Mouse (Mus musculus): ENCODE data around the gene Casc3. TPM values are rescaled to one million over a fixed set of nuclear protein-coding genes. Genes with fewer than 3 reads are reported as not detected.

Gene Casc3
- polyA plus RNA-seq, 1 experiment from 2014 or later = 54.2 TPM

GRCm38 (mm10) chr11:98846016-98846415, 41.3 kb downstream of the Casc3 start:
- Histone ChIP-seq H3K9me3 (no peaks in the 10 kb centered on the region), H3K9ac (no peak overlapping the region), H3K27ac (replicated peaks) (no peak overlapping the region), H3K4me3 (no peak overlapping the region), H3K4me2 (no peak overlapping the region), H3K36me3 (peaks cover 15% of the 10 kb centered on the region), H3K27me3 (no peaks in the 10 kb centered on the region), H3K4me1 (replicated peaks) (peaks cover 21% of the 10 kb centered on the region)
- ATAC-seq (ENCODE audit: low FRiP score, low read depth) = no peak
- WGBS = 57% methylated on average over 13 of the region's 13 CpGs

DNA sequence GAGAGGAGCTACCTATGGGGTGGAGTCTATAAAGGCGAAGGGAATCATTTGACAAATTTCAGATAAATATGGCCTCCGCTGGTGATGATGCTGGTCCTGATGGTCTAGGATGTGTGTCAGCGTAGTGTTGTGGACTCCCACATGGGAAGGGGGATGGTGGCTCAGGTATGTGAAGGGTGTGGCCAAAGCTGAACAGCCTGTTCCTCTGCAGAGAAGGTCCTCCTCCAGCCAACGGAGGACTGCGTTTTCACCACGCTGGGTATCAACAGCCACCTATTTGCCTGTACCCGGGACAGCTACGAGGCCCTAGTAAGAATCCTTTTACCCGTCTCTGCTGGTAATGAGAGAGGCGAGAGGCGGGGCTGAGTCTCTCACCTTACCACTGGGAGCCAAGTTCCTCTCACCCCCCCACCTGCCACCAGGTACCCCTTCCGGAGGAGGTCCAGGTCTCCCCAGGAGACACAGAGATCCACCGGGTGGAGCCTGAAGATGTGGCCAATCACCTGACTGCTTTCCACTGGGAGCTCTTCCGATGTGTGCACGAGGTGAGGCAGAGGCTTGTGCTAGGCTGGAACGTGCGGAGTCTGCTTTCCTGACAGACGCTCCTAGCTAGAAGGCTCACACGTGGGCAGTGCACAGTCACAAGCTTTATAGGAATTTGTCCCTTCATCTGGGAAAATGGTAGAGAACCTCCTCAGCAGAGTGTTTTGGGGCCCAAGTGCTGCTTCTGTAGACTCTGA, 42.3 kb downstream of the Casc3 start:
- ATAC-seq (ENCODE audit: low FRiP score, low read depth) = no peak
- H3K4me2 ChIP-seq = no peak overlapping the region
- H3K27me3 ChIP-seq = no peaks in the 10 kb centered on the region
- H3K36me3 ChIP-seq = peaks cover 17% of the 10 kb centered on the region
- no peak overlapping the region for H3K27ac ChIP-seq (replicated peaks)
- H3K4me3 ChIP-seq = no peak overlapping the region
- no peaks in the 10 kb centered on the region for H3K9me3 ChIP-seq
- H3K9ac ChIP-seq = no peak overlapping the region
- 73% methylated on average over 19 of the region's 19 CpGs for WGBS
- H3K4me1 ChIP-seq (replicated peaks) = peaks cover 24% of the 10 kb centered on the region

GRCm38 (mm10) chr11:98849196-98849894, 44.6 kb downstream of the Casc3 start:
- Histone ChIP-seq H3K4me3 (no peak overlapping the region), H3K9ac (no peak overlapping the region), H3K4me1 (replicated peaks) (peaks cover 24% of the 10 kb centered on the region), H3K27me3 (no peaks in the 10 kb centered on the region), H3K27ac (replicated peaks) (0 out of 2 replicates have a peak overlapping the region, but pooled peaks have one; percentile 28), H3K9me3 (no peaks in the 10 kb centered on the region), H3K4me2 (peak overlapping the region; percentile 52), H3K36me3 (peaks cover 17% of the 10 kb centered on the region)
- WGBS = 5% methylated on average over 19 of the region's 19 CpGs
- peak; percentile 24; the same call in 1 of the 2 replicates for ATAC-seq (ENCODE audit: low FRiP score, low read depth)

DNA sequence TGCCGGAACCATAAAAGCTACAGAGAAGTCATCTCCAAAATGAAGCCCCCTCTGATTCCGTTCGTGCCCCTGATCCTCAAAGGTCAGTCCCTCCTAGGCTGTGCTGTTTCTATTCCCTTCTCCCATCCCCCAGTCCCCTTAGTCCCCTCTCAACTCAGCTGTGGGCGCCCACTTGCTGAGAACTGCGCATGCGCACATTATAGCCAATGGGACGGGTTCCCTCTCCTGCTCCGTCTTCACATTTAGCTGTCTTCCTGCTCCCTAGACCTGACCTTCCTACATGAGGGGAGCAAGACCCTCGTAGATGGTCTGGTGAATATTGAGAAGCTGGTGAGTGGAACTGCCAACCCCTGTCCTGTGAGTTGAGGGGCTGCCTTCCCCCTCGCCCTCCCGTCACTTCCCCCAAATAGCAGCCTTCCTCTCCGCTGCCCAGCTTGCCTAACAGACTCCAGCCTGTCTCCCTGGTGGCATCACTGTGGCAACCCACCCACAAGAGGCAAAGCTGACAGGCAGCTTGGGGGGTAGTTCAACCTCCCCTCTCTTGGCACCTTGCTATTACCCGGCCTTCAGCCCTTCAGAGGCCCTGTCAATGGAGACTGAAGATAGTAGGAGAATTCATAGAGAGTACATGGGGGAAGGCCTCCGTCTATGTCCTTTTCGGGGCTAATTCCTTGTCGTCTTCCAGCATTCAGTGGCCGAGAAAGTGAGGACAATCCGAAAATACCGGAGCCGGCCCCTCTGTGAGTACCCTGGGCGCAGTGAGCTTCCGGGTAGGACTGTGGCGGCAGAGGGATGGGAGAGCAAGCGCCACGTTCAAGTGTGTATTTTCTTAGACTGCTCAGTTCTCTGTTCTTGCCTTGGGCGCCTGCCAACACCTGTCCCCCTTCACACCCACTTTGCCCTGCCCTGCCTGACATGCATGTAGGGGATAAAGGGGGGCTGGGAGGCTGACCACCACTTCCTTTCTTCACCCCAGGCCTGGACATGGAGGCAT, 45.7 kb downstream of the Casc3 start:
- Histone ChIP-seq H3K9me3 (no peaks in the 10 kb centered on the region), H3K36me3 (peaks cover 17% of the 10 kb centered on the region), H3K4me3 (peak overlapping the region; percentile 22), H3K27me3 (no peaks in the 10 kb centered on the region), H3K27ac (replicated peaks) (peak overlapping the region; percentile 35; the same call in 1 of the 2 replicates), H3K4me1 (replicated peaks) (peaks cover 24% of the 10 kb centered on the region), H3K4me2 (peak overlapping the region; percentile 52), H3K9ac (peak overlapping the region; percentile 36; the same call in 1 of the 2 replicates)
- ATAC-seq (ENCODE audit: low FRiP score, low read depth) = peak; percentile 74; the same call in 1 of the 2 replicates
- 50% methylated on average over 26 of the region's 26 CpGs for WGBS

DNA sequence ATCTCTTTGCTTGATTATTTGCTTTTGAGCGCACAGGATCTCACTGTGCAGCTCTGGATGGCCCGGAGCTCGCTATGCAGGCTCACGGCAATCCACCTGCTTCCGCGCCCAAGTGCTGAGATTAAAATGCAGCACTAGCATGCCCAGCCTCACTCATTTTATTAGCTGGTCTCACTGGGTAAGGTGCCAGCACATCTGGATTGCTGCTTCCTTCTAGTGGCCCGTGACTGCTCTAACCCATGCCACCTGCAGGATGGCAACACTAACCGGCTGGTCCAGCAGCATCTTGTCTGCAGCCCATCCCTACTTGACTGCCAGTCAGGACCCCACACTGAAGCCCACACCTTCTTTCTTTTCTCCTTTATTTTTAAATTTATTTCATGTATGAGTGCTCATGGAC, 49.4 kb downstream of the Casc3 start:
- Histone ChIP-seq H3K27ac (replicated peaks) (no peak overlapping the region), H3K4me3 (no peak overlapping the region), H3K9me3 (no peaks in the 10 kb centered on the region), H3K27me3 (no peaks in the 10 kb centered on the region), H3K36me3 (0 out of 2 replicates have a peak, but pooled peaks cover 3% of the 10 kb centered on the region), H3K4me1 (replicated peaks) (peaks cover 22% of the 10 kb centered on the region), H3K4me2 (no peak overlapping the region), H3K9ac (no peak overlapping the region)
- 89% methylated on average over 8 of the region's 8 CpGs for WGBS
- no peak for ATAC-seq (ENCODE audit: low FRiP score, low read depth)

- WGBS = 94% methylated on average over 2 of the region's 2 CpGs
- no peaks in the 10 kb centered on the region for H3K27me3 ChIP-seq
- H3K4me3 ChIP-seq = no peak overlapping the region
- no peak for ATAC-seq (ENCODE audit: low FRiP score, low read depth)
- H3K9ac ChIP-seq = no peak overlapping the region
- H3K36me3 ChIP-seq = 0 out of 2 replicates have a peak, but pooled peaks cover 3% of the 10 kb centered on the region
- H3K27ac ChIP-seq (replicated peaks) = no peak overlapping the region
- H3K4me2 ChIP-seq = no peak overlapping the region
- H3K4me1 ChIP-seq (replicated peaks) = peaks cover 17% of the 10 kb centered on the region
- no peaks in the 10 kb centered on the region for H3K9me3 ChIP-seq
Observed at GRCm38 (mm10) chr11:98854659-98855058, 50.0 kb downstream of the Casc3 start.

- H3K4me2 ChIP-seq = no peak overlapping the region
- H3K9me3 ChIP-seq = no peaks in the 10 kb centered on the region
- no peaks in the 10 kb centered on the region for H3K36me3 ChIP-seq
- no peaks in the 10 kb centered on the region for H3K27me3 ChIP-seq
- ATAC-seq (ENCODE audit: low FRiP score, low read depth) = no peak
- no peak overlapping the region for H3K4me3 ChIP-seq
- H3K27ac ChIP-seq (replicated peaks) = no peak overlapping the region
- WGBS = 39% methylated on average over 14 of the region's 14 CpGs
- H3K4me1 ChIP-seq (replicated peaks) = peaks cover 10% of the 10 kb centered on the region
- no peak overlapping the region for H3K9ac ChIP-seq
Observed at GRCm38 (mm10) chr11:98858759-98859731, 54.3 kb downstream of the Casc3 start.

- peaks cover 5% of the 10 kb centered on the region; the same call in 1 of the 2 replicates for H3K36me3 ChIP-seq
- WGBS = 7% methylated on average over 39 of the region's 41 CpGs
- peak; percentile 91 for ATAC-seq (ENCODE audit: low FRiP score, low read depth)
- H3K27ac ChIP-seq (replicated peaks) = peak within 1 kb of the TSS; percentile 97
- peak within 1 kb of the TSS; percentile 66 for H3K9ac ChIP-seq
- H3K4me3 ChIP-seq = peak within 1 kb of the TSS; percentile 63
- peaks cover 21% of the 10 kb centered on the region for H3K4me1 ChIP-seq (replicated peaks)
- no peaks in the 10 kb centered on the region for H3K27me3 ChIP-seq
- peak within 1 kb of the TSS; percentile 75 for H3K4me2 ChIP-seq
- H3K9me3 ChIP-seq = no peaks in the 10 kb centered on the region
Observed at GRCm38 (mm10) chr11:98863028-98863750, 58.5 kb downstream of the Casc3 start, which contains the start of gene Wipf2. Gene Wipf2, plus strand, starts transcription at chr11:98863638.

GRCm38 (mm10) chr11:98863751-98864429, 59.2 kb downstream of the Casc3 start:
- Histone ChIP-seq H3K9me3 (no peaks in the 10 kb centered on the region), H3K4me2 (peak overlapping the region; percentile 75), H3K27ac (replicated peaks) (peak overlapping the region; percentile 97), H3K36me3 (peaks cover 5% of the 10 kb centered on the region; the same call in 1 of the 2 replicates), H3K9ac (peak overlapping the region; percentile 66), H3K4me1 (replicated peaks) (peaks cover 22% of the 10 kb centered on the region), H3K4me3 (peak overlapping the region; percentile 63), H3K27me3 (no peaks in the 10 kb centered on the region)
- ATAC-seq (ENCODE audit: low FRiP score, low read depth) = peak; percentile 63
- WGBS = under 1% methylated on average over 31 of the region's 39 CpGs

- no peak overlapping the region for H3K4me3 ChIP-seq
- H3K9me3 ChIP-seq = no peaks in the 10 kb centered on the region
- ATAC-seq (ENCODE audit: low FRiP score, low read depth) = no peak
- H3K4me1 ChIP-seq (replicated peaks) = peaks cover 32% of the 10 kb centered on the region
- H3K27ac ChIP-seq (replicated peaks) = no peak overlapping the region
- peaks cover 11% of the 10 kb centered on the region for H3K36me3 ChIP-seq
- 25% methylated on average over 12 of the region's 12 CpGs for WGBS
- H3K9ac ChIP-seq = no peak overlapping the region
- H3K4me2 ChIP-seq = no peak overlapping the region
- H3K27me3 ChIP-seq = no peaks in the 10 kb centered on the region
Observed at GRCm38 (mm10) chr11:98867293-98867692, 62.6 kb downstream of the Casc3 start.
